22 mouse cellular contexts compared by ENCODE assay signal in genomic region chr10:76214161-76214560, GRCm38 (mm10). TPM values are rescaled to one million over a fixed set of nuclear protein-coding genes. Genes with fewer than 3 reads are reported as not detected.
DNase-seq lines count a peak whose midpoint lies in the region; ATAC-seq and TF ChIP-seq lines count a peak whose summit lies in the region.
"Had no signal": no experiment of that assay in that cellular context is flagged by ENCODE, and none has a peak within 500 bp of the region (broad histone marks: within the 10 kb centered on the region; RNA-seq: fewer than 3 reads in every experiment).

No protein-coding gene starts in this region.

- intact Hi-C loops in left cerebral cortex, postnatal 4 days (cut with DNase I): no loop called here

- H3K9me3 ChIP-seq in heart, embryonic 10.5 days: peaks cover 14% of the 10 kb centered on the region
- H3K9me3 ChIP-seq in liver, postnatal 0 days (ENCODE audit: low read length): peaks cover 10% of the 10 kb centered on the region
- peaks cover 11% of the 10 kb centered on the region for H3K9me3 ChIP-seq in limb, embryonic 10.5 days (replicated peaks)

- no peak for TF ChIP-seq EP300 in liver, postnatal 0 days (IDR thresholded peaks at IDR 0.05; ENCODE audit: low read depth)

- TF ChIP-seq CTCF in liver, postnatal 0 days (IDR thresholded peaks at IDR 0.05; ENCODE audit: low read depth): no peak

- H3K27me3 ChIP-seq in heart, embryonic 10.5 days (ENCODE audit: insufficient read depth, poor library complexity, severe bottlenecking): no peaks in the 10 kb centered on the region
- H3K27me3 ChIP-seq in liver, postnatal 0 days (ENCODE audit: insufficient read depth, low read length): no peaks in the 10 kb centered on the region
- H3K27me3 ChIP-seq in limb, embryonic 10.5 days (ENCODE audit: low read depth, poor library complexity, severe bottlenecking): no peaks in the 10 kb centered on the region
- H3K27me3 ChIP-seq: embryonic facial prominence, embryonic 15.5 days; heart, embryonic 12.5 days had no signal

- no peak overlapping the region for H3K4me2 ChIP-seq in liver, postnatal 0 days (ENCODE audit: low read depth, low read length)
- H3K4me2 ChIP-seq: embryonic facial prominence, embryonic 15.5 days; heart, embryonic 12.5 days had no signal

- H3K36me3 ChIP-seq in heart, embryonic 10.5 days: peaks cover 91% of the 10 kb centered on the region
- H3K36me3 ChIP-seq in liver, postnatal 0 days (replicated peaks; ENCODE audit: insufficient read depth, low read length): 0 out of 2 replicates have a peak, but pooled peaks cover 2% of the 10 kb centered on the region
- H3K36me3 ChIP-seq in limb, embryonic 10.5 days: peaks cover 63% of the 10 kb centered on the region

- H3K27ac ChIP-seq in heart, embryonic 10.5 days: no peak overlapping the region
- H3K27ac ChIP-seq in liver, postnatal 0 days (ENCODE audit: low read depth): no peak overlapping the region
- H3K27ac ChIP-seq in limb, embryonic 10.5 days: no peak overlapping the region
- H3K27ac ChIP-seq: embryonic facial prominence, embryonic 15.5 days; forebrain, embryonic 10.5 days; gastrocnemius, adult 2 months; heart, adult 2 months had no signal

- DNase-seq in heart, embryonic 10.5 days (ENCODE audit: low spot score): peak; percentile 58
- DNase-seq in heart, adult 18-20 months: no peak
- DNase-seq in liver, postnatal 0 days: peak; percentile 11
- no peak for DNase-seq in liver
- DNase-seq in right cerebral cortex, postnatal 10 days (ENCODE audit: low spot score in 2 of 2): peak; percentile 17
- no peak for DNase-seq in right cerebral cortex, postnatal 4 days
- peak; percentile 16 for DNase-seq in limb, embryonic 10.5 days (ENCODE audit: low spot score)
- no peak for DNase-seq in left cerebral cortex, postnatal 4 days
- DNase-seq: adrenal gland, adult 2 months; adrenal gland, postnatal 25 days; cerebellum, adult 2 months; cerebellum, postnatal 10 days; gastrocnemius, adult 2 months; heart, postnatal 36 days had no signal

- no peak for ATAC-seq in liver, postnatal 0 days
- ATAC-seq: forebrain, embryonic 14.5 days; hindbrain, embryonic 16.5 days had no signal

- H3K4me1 ChIP-seq in heart, embryonic 10.5 days: no peaks in the 10 kb centered on the region
- H3K4me1 ChIP-seq in liver, postnatal 0 days (ENCODE audit: insufficient read depth): no peaks in the 10 kb centered on the region
- H3K4me1 ChIP-seq in limb, embryonic 10.5 days: no peaks in the 10 kb centered on the region
- H3K4me1 ChIP-seq: embryonic facial prominence, embryonic 15.5 days; forebrain, embryonic 10.5 days; heart, embryonic 12.5 days had no signal

- H3K4me3 ChIP-seq in heart, embryonic 10.5 days: no peak overlapping the region
- H3K4me3 ChIP-seq in liver, postnatal 0 days (ENCODE audit: low read depth, low read length): no peak overlapping the region
- H3K4me3 ChIP-seq in limb, embryonic 10.5 days: no peak overlapping the region
- H3K4me3 ChIP-seq: embryonic facial prominence, embryonic 15.5 days; erythroblast, embryonic 14.5 days; forebrain, embryonic 10.5 days; gastrocnemius, adult 2 months; heart, adult 2 months; heart, embryonic 12.5 days had no signal

- WGBS in heart, embryonic 10.5 days: 88% methylated on average over 4 of the region's 4 CpGs
- WGBS in liver, postnatal 0 days (ENCODE audit: insufficient replicate concordance): 76% methylated on average over 4 of the region's 4 CpGs
- 82% methylated on average over 4 of the region's 4 CpGs for WGBS in limb, embryonic 10.5 days

- H3K9ac ChIP-seq in liver, postnatal 0 days (replicated peaks): no peak overlapping the region
- H3K9ac ChIP-seq: embryonic facial prominence, embryonic 15.5 days; heart, embryonic 12.5 days had no signal

RNA-seq across cellular contexts. Expression of gene Prmt2, which starts 23.5 kb away (rescaled TPM):
- polyA plus RNA-seq in heart, embryonic 10.5 days (2016; fragmentation: Nextera tagmentation; extraction: Ambion mirVana): 57.3 and 63.0 TPM in 2 replicates
- total RNA-seq in heart, adult 18-20 months (2021): 10 to 100 TPM; 10.8 to 12.6 TPM
- 2.7 and 3.0 TPM in 2 replicates for polyA plus RNA-seq in liver, postnatal 0 days (2015; fragmentation: Nextera tagmentation; extraction: Ambion mirVana)
- polyA plus RNA-seq in limb, embryonic 10.5 days (2016; fragmentation: Nextera tagmentation; extraction: Ambion mirVana): 38.8 and 43.9 TPM in 2 replicates
- total RNA-seq in left cerebral cortex, postnatal 4 days (2021): 100 to 1,000 TPM; 145 to 146 TPM

RNA-seq across cellular contexts. Expression of gene S100b, which starts 39.5 kb away (rescaled TPM):
- polyA plus RNA-seq in heart, embryonic 10.5 days (2016; fragmentation: Nextera tagmentation; extraction: Ambion mirVana): 0.10 and 0.11 TPM in 2 replicates
- total RNA-seq in heart, adult 18-20 months (2021): 1 to 10 TPM; 2.0 to 2.8 TPM
- 0.14 and 0.23 TPM in 2 replicates for polyA plus RNA-seq in liver, postnatal 0 days (2015; fragmentation: Nextera tagmentation; extraction: Ambion mirVana)
- polyA plus RNA-seq in limb, embryonic 10.5 days (2016; fragmentation: Nextera tagmentation; extraction: Ambion mirVana): not detected in 2 replicates
- 1 to 10 TPM; 5.4 to 6.4 TPM for total RNA-seq in left cerebral cortex, postnatal 4 days (2021)
- total RNA-seq: MEL had no signal
- polyA plus RNA-seq: erythroblast, embryonic 14.5 days; forebrain, embryonic 10.5 days had no signal

Comparison
In these comparisons a context has a peak if more than half of its experiments do, and no peak if none do; other contexts are left out.
1. DNase-seq: peak in heart, embryonic 10.5 days (single experiment), liver, postnatal 0 days (single experiment), right cerebral cortex, postnatal 10 days (2 of 2) and limb, embryonic 10.5 days (single experiment); none in heart, adult 18-20 months (0 of 2), liver (single experiment), right cerebral cortex, postnatal 4 days (single experiment) and left cerebral cortex, postnatal 4 days (single experiment).